Mouse (Mus musculus): ENCODE measurements at regions not wholly inside any gene's neighbourhood (a gene's known extent, or its start where the extent isn't known, plus 50 kb on each side); places are given as distances from the start of the nearest gene placed in this dataset.

GRCm38 (mm10) chr13:41541139-41541538 lies 54.0 kb upstream of the Nedd9 start:
- no peak overlapping the region for H3K4me3 ChIP-seq (replicated peaks)
- H3K27ac ChIP-seq = no peak overlapping the region
- ATAC-seq = no peak
- H3K36me3 ChIP-seq = no peaks in the 10 kb centered on the region
- no peaks in the 10 kb centered on the region for H3K27me3 ChIP-seq (replicated peaks)
- no peak overlapping the region for H3K9ac ChIP-seq
- no peaks in the 10 kb centered on the region for H3K4me1 ChIP-seq (replicated peaks)
- WGBS = 82% methylated on average over 3 of the region's 3 CpGs
- H3K4me2 ChIP-seq (replicated peaks) = no peak overlapping the region
- H3K9me3 ChIP-seq = no peaks in the 10 kb centered on the region

GRCm38 (mm10) chr13:41546063-41546462 lies 58.9 kb upstream of the Nedd9 start:
- no peak for ATAC-seq
- Histone ChIP-seq H3K36me3 (no peaks in the 10 kb centered on the region), H3K4me3 (replicated peaks) (no peak overlapping the region), H3K9ac (no peak overlapping the region), H3K4me1 (replicated peaks) (peaks cover 6% of the 10 kb centered on the region; the same call in 1 of the 2 replicates), H3K9me3 (no peaks in the 10 kb centered on the region), H3K27ac (no peak overlapping the region), H3K27me3 (replicated peaks) (no peaks in the 10 kb centered on the region), H3K4me2 (replicated peaks) (no peak overlapping the region)
- 92% methylated on average over 8 of the region's 8 CpGs for WGBS

- Histone ChIP-seq H3K27me3 (replicated peaks) (no peaks in the 10 kb centered on the region), H3K4me3 (replicated peaks) (no peak overlapping the region), H3K9ac (no peak overlapping the region), H3K27ac (no peak overlapping the region), H3K36me3 (no peaks in the 10 kb centered on the region), H3K4me2 (replicated peaks) (no peak overlapping the region), H3K4me1 (replicated peaks) (peaks cover 6% of the 10 kb centered on the region; the same call in 1 of the 2 replicates), H3K9me3 (no peaks in the 10 kb centered on the region)
- no peak for ATAC-seq
- WGBS = 78% methylated on average over 9 of the region's 9 CpGs
Observed at GRCm38 (mm10) chr13:41546531-41546930, 59.2 kb upstream of the Tmem170b start.

- no peaks in the 10 kb centered on the region for H3K27me3 ChIP-seq (replicated peaks)
- H3K27ac ChIP-seq = no peak overlapping the region
- no peak overlapping the region for H3K4me3 ChIP-seq (replicated peaks)
- H3K4me2 ChIP-seq (replicated peaks) = no peak overlapping the region
- H3K9ac ChIP-seq = no peak overlapping the region
- no peaks in the 10 kb centered on the region for H3K9me3 ChIP-seq
- 65% methylated on average over 6 of the region's 6 CpGs for whole genome bisulfite sequencing
- peak; percentile 70; the same call in 1 of the 2 replicates for ATAC-seq
- no peaks in the 10 kb centered on the region for H3K36me3 ChIP-seq
- H3K4me1 ChIP-seq (replicated peaks) = peaks cover 6% of the 10 kb centered on the region; the same call in 1 of the 2 replicates
Observed at GRCm38 (mm10) chr13:41549283-41549682, 56.4 kb upstream of the Tmem170b start.

- Histone ChIP-seq H3K4me1 (replicated peaks) (peaks cover 6% of the 10 kb centered on the region; the same call in 1 of the 2 replicates), H3K27me3 (replicated peaks) (no peaks in the 10 kb centered on the region), H3K36me3 (no peaks in the 10 kb centered on the region), H3K4me2 (replicated peaks) (no peak overlapping the region), H3K27ac (no peak overlapping the region), H3K9ac (no peak overlapping the region), H3K4me3 (replicated peaks) (no peak overlapping the region), H3K9me3 (no peaks in the 10 kb centered on the region)
- ATAC-seq = peak; percentile 41; the same call in 1 of the 2 replicates
- 54% methylated on average over 8 of the region's 8 CpGs for WGBS
Observed at GRCm38 (mm10) chr13:41550246-41550900, 55.3 kb upstream of the Tmem170b start.

GRCm38 (mm10) chr13:41551711-41552349 lies 53.9 kb upstream of the Tmem170b start:
- Histone ChIP-seq H3K4me1 (replicated peaks) (peaks cover 6% of the 10 kb centered on the region; the same call in 1 of the 2 replicates), H3K4me2 (replicated peaks) (no peak overlapping the region), H3K9me3 (no peaks in the 10 kb centered on the region), H3K36me3 (no peaks in the 10 kb centered on the region), H3K9ac (no peak overlapping the region), H3K4me3 (replicated peaks) (no peak overlapping the region), H3K27ac (no peak overlapping the region), H3K27me3 (replicated peaks) (no peaks in the 10 kb centered on the region)
- 58% methylated on average over 14 of the region's 14 CpGs for WGBS
- no peak for ATAC-seq

- Histone ChIP-seq H3K4me3 (replicated peaks) (no peak overlapping the region), H3K4me2 (replicated peaks) (no peak overlapping the region), H3K9ac (no peak overlapping the region), H3K4me1 (replicated peaks) (peaks cover 6% of the 10 kb centered on the region; the same call in 1 of the 2 replicates), H3K9me3 (no peaks in the 10 kb centered on the region), H3K27ac (no peak overlapping the region), H3K36me3 (no peaks in the 10 kb centered on the region), H3K27me3 (replicated peaks) (no peaks in the 10 kb centered on the region)
- no peak for ATAC-seq
- WGBS = 76% methylated on average over 7 of the region's 7 CpGs
Observed at GRCm38 (mm10) chr13:41554401-41554800, 51.3 kb upstream of the Tmem170b start.
